Mouse (Mus musculus) liver, embryonic 18 days (tissue): ENCODE data around the gene Prps1l1. TPM values are rescaled to one million over a fixed set of nuclear protein-coding genes. Genes with fewer than 3 reads are reported as not detected.

Experiments used
- polyA plus RNA-seq: library from polyadenylated mRNA; depleted of rRNA; stranded (reverse); fragments of >200 nt; gene quantifications from 2 replicates; pipeline ENCODE4 v1.2.3, GENCODE M21; 2012; rRNA removed

Prps1l1 gene
- not detected in 2 replicates for polyA plus RNA-seq

DNA sequence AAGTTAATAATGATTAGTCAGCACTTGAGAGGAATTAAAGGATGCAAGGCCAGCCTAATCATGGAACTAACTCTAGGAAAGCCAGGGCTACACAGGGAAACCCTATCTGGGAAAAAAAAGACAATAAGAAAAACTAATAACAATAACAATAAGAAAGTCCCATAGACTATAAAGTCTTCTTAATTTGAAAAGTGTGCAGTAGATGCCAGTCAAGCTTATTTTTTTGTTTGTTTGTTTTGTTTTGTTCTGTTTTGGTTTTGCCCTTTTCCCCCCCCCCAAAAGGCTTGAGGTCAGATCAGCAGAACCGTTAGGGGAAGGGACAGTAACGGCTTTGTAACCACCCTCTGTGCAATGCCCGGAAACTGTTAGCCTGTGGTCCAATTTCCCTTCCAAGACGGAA lies at the start of gene Prps1l1:
Gene Prps1l1, plus strand, starts transcription at position 301 of the 400 bp plus-strand sequence.

Other genes starting within 250 kb of the Prps1l1 start
- 2.2 and 2.3 TPM in 2 replicates for gene Hdac9, start 67.7 kb upstream of the Prps1l1 start, polyA plus RNA-seq
- gene Snx13, start 62.4 kb downstream of the Prps1l1 start, polyA plus RNA-seq: 4.0 TPM in 2 replicates